Mouse (Mus musculus) lung, embryonic 16.5 days (tissue): ENCODE results near the gene Wbp1. TPM values are rescaled to one million over a fixed set of nuclear protein-coding genes. Genes with fewer than 3 reads are reported as not detected.

Experiments used
- ATAC-seq: fragments of 200-750 bp; cut with Nextera tagmentation; 2 replicates; pipeline ENCODE4 v1.8.0; 2017; ENCODE audit warnings: low read depth, mild to moderate bottlenecking, moderate library complexity
- H3K27ac ChIP-seq: fragments of 300-500 bp; sonication (generic); 2 replicates; pipeline ENCODE4 v1.5.1; 2014; ENCODE audit warnings: mild to moderate bottlenecking, control low read depth, low read length
- H3K27me3 ChIP-seq: fragments of 300-500 bp; sonication (generic); 2 replicates; pipeline ENCODE4 v1.6.1; 2014; ENCODE audit warnings: low read depth, low read length, mixed read lengths; ENCODE audit not compliant: control insufficient read depth, insufficient read depth
- H3K36me3 ChIP-seq: fragments of 300-500 bp; sonication (generic); 2 replicates; pipeline ENCODE4 v1.6.1; 2014; ENCODE audit warnings: low read length; ENCODE audit not compliant: control insufficient read depth, insufficient read depth
- H3K4me1 ChIP-seq: fragments of 300-500 bp; sonication (generic); replicated peaks from 2 replicates; pipeline ENCODE4 v1.6.1; 2014; ENCODE audit warnings: low read length, mixed read lengths; ENCODE audit not compliant: control insufficient read depth, insufficient read depth
- H3K4me2 ChIP-seq: fragments of 300-500 bp; sonication (generic); 2 replicates; pipeline ENCODE4 v1.6.1; 2014; ENCODE audit warnings: low read depth, low read length, control low read depth
- H3K4me3 ChIP-seq: fragments of 300-500 bp; sonication (generic); 2 replicates; pipeline ENCODE4 v1.5.1; 2014; ENCODE audit warnings: mild to moderate bottlenecking, low read length, control low read depth
- H3K9ac ChIP-seq: fragments of 300-500 bp; sonication (generic); 2 replicates; pipeline ENCODE4 v1.6.1; 2014; ENCODE audit warnings: low read length, control low read depth
- H3K9me3 ChIP-seq: fragments of 300-500 bp; sonication (generic); 2 replicates; pipeline ENCODE4 v1.6.1; 2016; ENCODE audit warnings: low read length; ENCODE audit not compliant: control insufficient read depth
- WGBS: fragments of 180-500 bp; shearing (Covaris S2); extraction: QIAGEN DNeasy Blood & Tissue Kit; methylation state at CpG from one replicate; pipeline ENCODE4 v1.1.7; 2014; 5-methylcytosine and 5-hydroxymethylcytosine counted together
- polyA plus RNA-seq: library from polyadenylated mRNA; unstranded; fragments of >200 nt; fragmentation: Nextera tagmentation; extraction: Ambion mirVana; gene quantifications from 2 replicates; pipeline ENCODE4 v1.2.1, GENCODE M21; 2015

Wbp1 gene
- polyA plus RNA-seq = 109 and 111 TPM in 2 replicates

DNA sequence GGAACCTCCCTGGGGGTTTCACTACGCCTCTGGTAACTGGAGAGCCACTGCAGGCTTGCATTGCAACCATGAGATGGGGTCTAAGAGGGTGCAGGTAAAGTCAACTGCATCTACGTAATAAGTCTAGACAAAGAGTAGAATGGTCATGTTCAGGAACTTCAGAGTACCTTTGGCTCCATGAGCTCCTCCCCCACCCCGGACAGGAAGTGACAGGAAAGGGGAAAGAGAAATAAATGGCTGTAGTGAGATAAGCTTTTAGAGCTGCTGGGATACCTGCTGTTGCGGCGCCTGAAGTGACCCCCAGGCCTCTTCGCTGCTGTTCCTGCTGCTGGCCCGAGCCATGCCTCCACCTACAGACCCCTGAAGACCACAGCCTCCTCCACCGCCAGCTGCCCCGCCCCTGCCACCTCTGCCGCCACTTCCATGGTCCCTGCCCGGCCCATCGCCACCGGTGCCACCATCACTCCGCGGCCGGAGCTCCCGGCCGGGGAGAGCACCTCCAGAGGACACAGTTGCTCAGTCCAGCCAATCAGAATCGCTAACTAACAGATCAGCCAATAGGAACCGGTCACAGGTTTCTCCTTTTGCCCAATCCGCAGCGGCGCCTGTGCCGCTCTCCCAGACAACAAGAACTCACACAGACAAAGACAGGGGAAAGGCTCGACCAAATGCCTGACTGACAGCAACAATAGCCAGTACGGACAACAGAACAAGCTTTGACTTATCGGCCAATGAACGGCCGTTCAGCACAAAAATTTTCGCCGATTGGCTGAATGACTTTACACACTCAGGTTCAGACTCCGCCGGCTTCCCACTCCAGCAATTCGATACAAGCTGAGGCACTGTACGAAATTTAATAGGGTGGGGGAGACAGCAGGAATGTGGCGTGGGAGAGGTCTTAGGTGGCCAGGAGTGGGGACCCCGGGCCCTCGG is at the start of gene Wbp1:
Wbp1 (minus strand) TSS at position 630 of the 933 bp plus-strand sequence.
- Histone ChIP-seq H3K4me1 (peaks cover 37% of the 10 kb centered on the region), H3K27ac (peak within 1 kb of the TSS; percentile 97)
- under 1% methylated on average over 38 of the region's 38 CpGs for WGBS

GRCm38 (mm10) chr6:83171063-83171462 is 49.7 kb upstream of the Wbp1 start:
- 69% methylated on average over 5 of the region's 5 CpGs for WGBS
- no peaks in the 10 kb centered on the region for H3K9me3 ChIP-seq
- H3K9ac ChIP-seq = no peak overlapping the region
- no peak for ATAC-seq
- H3K4me2 ChIP-seq = no peak overlapping the region
- H3K27me3 ChIP-seq = no peaks in the 10 kb centered on the region
- H3K27ac ChIP-seq = no peak overlapping the region
- no peak overlapping the region for H3K4me3 ChIP-seq
- H3K36me3 ChIP-seq = no peaks in the 10 kb centered on the region
- H3K4me1 ChIP-seq = peaks cover 9% of the 10 kb centered on the region

More for the DNA sequence above, at the start of gene Wbp1:
- peak; percentile 95 for ATAC-seq
- peak within 1 kb of the TSS; percentile 90 for H3K9ac ChIP-seq
- peak within 1 kb of the TSS; percentile 72 for H3K4me3 ChIP-seq
- peak within 1 kb of the TSS; percentile 96 for H3K4me2 ChIP-seq
- H3K36me3 ChIP-seq = peaks cover 20% of the 10 kb centered on the region
- no peaks in the 10 kb centered on the region for H3K9me3 ChIP-seq
- H3K27me3 ChIP-seq = no peaks in the 10 kb centered on the region

GRCm38 (mm10) chr6:83169872-83170271 is 48.5 kb upstream of the Wbp1 start:
- Histone ChIP-seq H3K4me3 (no peak overlapping the region), H3K36me3 (no peaks in the 10 kb centered on the region), H3K4me1 (peaks cover 13% of the 10 kb centered on the region), H3K9ac (no peak overlapping the region), H3K9me3 (no peaks in the 10 kb centered on the region), H3K27me3 (no peaks in the 10 kb centered on the region), H3K4me2 (no peak overlapping the region), H3K27ac (no peak overlapping the region)
- WGBS = 54% methylated on average over 5 of the region's 5 CpGs
- no peak for ATAC-seq

- H3K9ac ChIP-seq = peak overlapping the region; percentile 93
- peak overlapping the region; percentile 89 for H3K4me3 ChIP-seq
- peak overlapping the region; percentile 84 for H3K27ac ChIP-seq
- H3K9me3 ChIP-seq = no peaks in the 10 kb centered on the region
- no peak for ATAC-seq
- H3K27me3 ChIP-seq = peaks cover 15% of the 10 kb centered on the region
- 0% methylated on average over 12 of the region's 12 CpGs for WGBS
- H3K4me1 ChIP-seq = peaks cover 24% of the 10 kb centered on the region
- peak overlapping the region; percentile 82 for H3K4me2 ChIP-seq
- H3K36me3 ChIP-seq = no peaks in the 10 kb centered on the region
Measured at GRCm38 (mm10) chr6:83166243-83166630, 44.9 kb upstream of the Wbp1 start.

DNA sequence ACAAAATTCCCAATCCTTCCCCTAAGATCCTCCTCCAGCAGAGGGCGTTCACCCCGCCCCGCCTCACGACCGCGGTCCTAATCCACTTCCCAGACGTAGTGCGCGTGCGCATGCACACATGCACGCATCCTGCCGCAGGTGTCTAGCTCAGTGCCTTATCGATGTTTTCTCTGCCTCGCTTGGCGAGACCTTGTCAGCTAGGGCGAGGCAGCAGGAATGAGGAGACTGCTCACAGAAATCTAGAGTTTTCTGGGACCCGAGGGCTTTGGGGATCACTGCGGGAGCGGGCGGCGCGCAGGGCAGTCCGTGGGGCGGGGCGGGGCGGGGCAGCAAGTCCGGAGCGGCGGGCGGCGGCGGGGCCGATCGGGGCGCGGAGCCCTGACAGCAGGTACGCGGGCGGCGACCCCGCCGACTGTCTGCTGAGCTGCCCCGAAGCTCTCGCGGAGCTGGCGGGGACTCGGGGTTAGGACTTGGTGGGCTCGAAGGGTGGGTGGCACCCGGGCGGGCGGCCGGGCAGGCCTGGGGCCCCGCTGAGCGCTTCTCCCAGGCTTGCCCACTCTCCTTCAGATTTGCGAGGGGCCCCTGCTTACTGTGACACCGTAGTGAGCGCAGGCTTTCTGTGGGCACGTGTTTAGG is 44.4 kb upstream of the Wbp1 start, which contains the start of gene Dctn1:
Dctn1 (plus strand) TSS at position 314 of the 636 bp plus-strand sequence.
- H3K9ac ChIP-seq = peak within 1 kb of the TSS; percentile 93
- H3K4me2 ChIP-seq = peak within 1 kb of the TSS; percentile 82
- H3K9me3 ChIP-seq = no peaks in the 10 kb centered on the region
- H3K27ac ChIP-seq = peak within 1 kb of the TSS; percentile 84
- no peaks in the 10 kb centered on the region for H3K36me3 ChIP-seq
- peak within 1 kb of the TSS; percentile 89 for H3K4me3 ChIP-seq
- 0% methylated on average over 50 of the region's 58 CpGs for WGBS
- ATAC-seq = peak; percentile 87
- peaks cover 24% of the 10 kb centered on the region for H3K4me1 ChIP-seq
- peaks cover 21% of the 10 kb centered on the region for H3K27me3 ChIP-seq

- H3K9me3 ChIP-seq = no peaks in the 10 kb centered on the region
- peak overlapping the region; percentile 93 for H3K9ac ChIP-seq
- H3K36me3 ChIP-seq = no peaks in the 10 kb centered on the region
- peak; percentile 19; the same call in 1 of the 2 replicates for ATAC-seq
- H3K27me3 ChIP-seq = peaks cover 22% of the 10 kb centered on the region
- WGBS = 4% methylated on average over 6 of the region's 6 CpGs
- peak overlapping the region; percentile 58 for H3K27ac ChIP-seq
- peak overlapping the region; percentile 89 for H3K4me3 ChIP-seq
- peak overlapping the region; percentile 82 for H3K4me2 ChIP-seq
- H3K4me1 ChIP-seq = peaks cover 24% of the 10 kb centered on the region
Measured at GRCm38 (mm10) chr6:83165026-83165606, 43.8 kb upstream of the Wbp1 start.

- H3K36me3 ChIP-seq = no peaks in the 10 kb centered on the region
- 0% methylated on average over 8 of the region's 8 CpGs for WGBS
Measured at GRCm38 (mm10) chr6:83162701-83163100, 41.3 kb upstream of the Wbp1 start.

DNA sequence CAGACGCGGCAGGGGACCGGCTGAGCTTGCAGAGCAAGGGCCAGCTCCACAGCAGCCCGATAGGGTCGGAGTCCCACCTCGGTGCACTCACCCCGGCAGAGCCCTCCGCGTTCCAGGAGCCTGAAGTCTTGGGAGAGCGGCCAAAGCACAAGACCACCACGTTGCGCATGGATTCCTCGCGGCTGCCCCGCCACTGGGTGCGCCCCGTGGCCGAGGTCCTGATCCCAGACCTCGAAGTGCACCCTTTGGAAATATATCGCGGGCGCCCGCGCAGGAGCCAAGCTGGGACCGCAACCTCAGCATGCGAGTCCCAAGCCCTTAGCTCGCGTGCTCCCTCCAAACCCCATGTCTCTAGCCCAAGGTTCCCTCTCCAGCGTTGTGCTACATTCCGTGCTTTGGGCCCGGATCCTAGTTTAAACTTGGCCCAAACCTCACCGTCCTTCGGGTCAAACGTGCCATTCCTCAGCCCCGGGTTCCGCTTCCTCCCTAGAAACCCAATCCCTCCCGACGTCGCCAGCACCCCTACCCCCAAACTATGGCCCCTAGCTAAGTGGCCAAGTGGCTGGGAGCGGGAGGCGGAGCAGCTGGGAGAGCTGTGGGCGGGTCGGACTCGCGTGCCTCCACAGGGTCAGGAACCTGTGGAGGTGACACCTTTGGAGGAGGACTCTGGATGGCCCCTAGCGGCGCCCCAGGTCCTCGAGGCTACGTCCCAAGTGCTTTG is 40.7 kb upstream of the Wbp1 start:
- Histone ChIP-seq H3K27me3 (peaks cover 22% of the 10 kb centered on the region), H3K27ac (no peak overlapping the region), H3K9me3 (no peaks in the 10 kb centered on the region), H3K4me3 (peak overlapping the region; percentile 56), H3K4me2 (peak overlapping the region; percentile 87), H3K36me3 (no peaks in the 10 kb centered on the region), H3K4me1 (peaks cover 21% of the 10 kb centered on the region), H3K9ac (peak overlapping the region; percentile 66)
- ATAC-seq = peak; percentile 19; the same call in 1 of the 2 replicates
- WGBS = under 1% methylated on average over 42 of the region's 49 CpGs

More at GRCm38 (mm10) chr6:83162701-83163100, 41.3 kb upstream of the Wbp1 start:
- Histone ChIP-seq H3K9ac (peak overlapping the region; percentile 66), H3K27ac (no peak overlapping the region), H3K4me1 (peaks cover 24% of the 10 kb centered on the region), H3K4me2 (peak overlapping the region; percentile 87), H3K4me3 (peak overlapping the region; percentile 56), H3K27me3 (peaks cover 22% of the 10 kb centered on the region), H3K9me3 (no peaks in the 10 kb centered on the region)
- ATAC-seq = no peak
